Mouse (Mus musculus): ENCODE data around the gene Uxs1.

Uxs1 gene

DNA sequence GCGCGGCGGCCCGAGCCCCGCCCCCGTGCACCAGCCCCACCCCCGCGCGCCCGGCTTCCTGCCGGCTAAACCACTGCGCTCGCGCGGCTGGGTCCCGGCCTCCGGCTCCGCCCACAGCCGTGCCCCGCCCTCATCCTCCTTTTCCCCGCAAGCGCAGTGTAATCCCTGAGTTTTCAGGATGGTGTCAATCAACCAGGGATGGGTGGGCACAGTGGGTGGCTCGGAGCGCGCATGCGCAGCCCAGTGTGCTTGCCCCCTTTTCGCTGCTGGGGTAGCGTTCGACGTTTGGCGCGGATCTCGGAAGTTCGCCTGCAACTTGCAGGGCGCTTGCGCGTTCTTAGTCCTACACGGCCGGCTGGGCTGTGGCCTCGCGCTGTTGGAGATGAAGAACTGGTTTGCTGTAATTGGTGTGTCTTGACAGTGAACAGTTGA is at the start of gene Uxs1:
TSS of gene Uxs1 (minus strand) at position 38 of the 432 bp plus-strand sequence.
- peak; percentile 93 for DNase-seq (ENCODE audit: low read depth, low spot score)

DNA sequence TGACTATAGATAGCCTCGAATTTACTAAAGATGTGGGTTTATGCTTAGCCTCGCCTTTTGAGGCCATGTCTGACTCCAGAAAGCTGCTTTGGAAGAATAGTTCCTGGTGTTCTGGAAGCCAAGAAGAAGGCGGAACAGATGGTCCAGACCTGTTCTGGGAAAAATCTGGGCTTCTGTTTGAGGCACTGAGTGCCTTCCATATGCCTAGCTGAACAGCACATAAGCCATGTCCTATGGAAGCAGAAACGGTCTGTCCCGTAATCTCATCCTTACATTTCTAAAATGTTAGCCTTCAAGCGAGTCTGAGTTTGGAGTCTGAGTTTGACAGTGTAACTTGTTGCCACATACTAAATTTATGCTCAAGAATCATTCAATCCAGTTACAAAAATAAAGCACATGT is 49.6 kb upstream of the Uxs1 start:
- DNase-seq (ENCODE audit: low read depth, low spot score), result no peak

GRCm38 (mm10) chr1:43871116-43871515 is 43.5 kb upstream of the Uxs1 start:
- no peak for DNase-seq (ENCODE audit: low read depth, low spot score)

GRCm38 (mm10) chr1:43868510-43868909 is 40.9 kb upstream of the Uxs1 start:
- no peak for DNase-seq (ENCODE audit: low read depth, low spot score)

GRCm38 (mm10) chr1:43864758-43865157 is 37.2 kb upstream of the Uxs1 start:
- DNase-seq (ENCODE audit: low read depth, low spot score), result no peak

- no peak for DNase-seq (ENCODE audit: low read depth, low spot score)
Observed at GRCm38 (mm10) chr1:43862614-43863013, 35.0 kb upstream of the Uxs1 start.

GRCm38 (mm10) chr1:43858988-43859387 is 31.4 kb upstream of the Uxs1 start:
- no peak for DNase-seq (ENCODE audit: low read depth, low spot score)

DNA sequence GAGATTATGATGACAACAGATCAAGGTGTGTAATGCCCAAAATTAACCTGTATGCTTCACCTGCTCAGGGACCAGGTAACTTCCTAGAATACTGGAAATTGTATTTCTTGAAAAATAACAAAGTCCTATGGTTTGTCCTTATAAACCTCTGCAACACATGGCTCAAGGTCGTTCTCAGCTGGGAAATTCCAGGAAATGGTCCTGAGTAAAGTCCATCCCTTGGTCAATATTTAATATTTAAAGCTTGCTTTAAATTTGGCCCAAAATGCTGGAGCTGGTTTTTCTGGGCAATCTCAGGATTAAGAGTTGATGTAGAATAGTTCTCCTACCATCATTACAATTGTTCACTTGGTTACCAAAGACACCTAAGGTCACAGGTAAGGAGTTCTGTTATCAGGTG is 30.1 kb upstream of the Uxs1 start:
- DNase-seq (ENCODE audit: low read depth, low spot score), result no peak

DNA sequence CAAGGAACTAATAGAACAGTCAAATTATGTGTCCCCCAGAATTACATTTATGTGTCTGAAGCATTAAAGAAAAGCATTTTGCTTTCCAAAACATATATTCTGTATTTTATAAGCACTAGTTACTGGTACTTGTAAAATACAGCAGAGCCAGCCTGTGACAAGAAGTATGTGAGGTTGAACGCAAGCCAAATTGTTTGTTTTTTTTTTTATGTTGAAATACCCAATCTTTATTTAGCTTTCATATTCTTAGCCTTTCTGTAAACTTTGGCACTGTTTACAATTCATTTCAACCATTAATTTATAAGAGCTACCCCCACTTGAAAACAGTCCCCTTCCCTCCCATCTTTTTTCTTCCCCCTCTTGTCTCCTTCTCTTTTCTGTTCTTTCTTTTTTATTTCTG is 28.0 kb upstream of the Uxs1 start:
- no peak for DNase-seq (ENCODE audit: low read depth, low spot score)

DNA sequence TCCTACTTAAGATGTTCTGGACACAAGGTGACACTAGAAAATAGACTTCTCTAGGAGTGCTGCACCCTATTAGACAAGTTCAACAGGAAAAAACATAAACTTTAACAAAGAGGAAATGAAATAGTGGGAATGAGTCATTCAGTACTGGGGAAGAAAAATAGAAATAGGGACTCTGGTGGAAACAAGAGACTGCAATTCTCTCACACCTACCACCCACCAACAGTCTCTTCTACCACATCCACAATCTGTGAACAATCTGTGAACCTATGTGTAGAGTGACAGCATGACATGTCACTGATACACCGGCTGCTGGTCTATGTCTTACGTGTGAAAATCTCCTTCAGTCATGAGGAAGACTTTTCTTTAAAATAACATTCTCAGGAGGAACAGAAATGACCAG is 15.8 kb upstream of the Uxs1 start:
- no peak for DNase-seq (ENCODE audit: low read depth, low spot score)

DNA sequence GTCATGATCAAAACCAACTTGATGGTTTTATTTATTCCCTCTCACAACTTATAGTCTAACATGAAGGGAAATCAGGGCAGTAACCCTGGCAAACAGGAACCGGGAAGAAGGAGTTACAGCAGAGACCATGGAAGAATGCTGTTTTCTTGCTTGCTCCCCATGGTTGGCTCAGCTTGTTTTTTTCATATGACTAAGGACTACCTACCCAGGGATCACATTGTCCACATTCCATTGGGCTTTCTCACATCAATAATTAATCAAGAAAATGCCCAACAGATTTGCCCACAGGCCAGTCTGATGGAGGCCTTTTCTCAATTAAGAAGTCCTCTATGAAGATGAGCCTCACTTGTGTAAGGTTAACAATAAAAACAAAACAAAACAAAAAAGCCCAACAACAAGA is 9.6 kb upstream of the Uxs1 start:
- DNase-seq (ENCODE audit: low read depth, low spot score), result no peak

DNA sequence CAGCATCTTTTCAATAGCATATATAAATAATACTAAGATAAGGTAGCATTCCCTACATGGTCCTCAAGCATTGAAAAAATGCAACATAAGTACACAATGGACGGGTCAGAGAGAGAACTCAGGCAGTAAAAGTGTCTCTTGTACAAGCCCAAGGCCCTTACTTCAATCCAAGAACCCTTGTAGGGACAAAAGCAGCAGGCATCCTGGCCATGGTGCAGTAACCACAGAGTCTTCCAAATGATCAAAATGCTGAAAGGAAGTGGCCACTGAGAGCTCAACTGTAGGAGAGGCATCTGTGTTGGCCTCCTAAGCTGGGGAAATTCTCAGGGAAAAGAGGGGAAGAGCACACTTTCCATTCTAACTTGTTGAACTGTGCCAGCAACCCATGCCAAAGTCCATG is 2.5 kb upstream of the Uxs1 start:
- no peak for DNase-seq (ENCODE audit: low read depth, low spot score)

- peak; percentile 3 for DNase-seq (ENCODE audit: low read depth, low spot score)
Observed at GRCm38 (mm10) chr1:43827002-43827762, 418 bp downstream of the Uxs1 start.

DNA sequence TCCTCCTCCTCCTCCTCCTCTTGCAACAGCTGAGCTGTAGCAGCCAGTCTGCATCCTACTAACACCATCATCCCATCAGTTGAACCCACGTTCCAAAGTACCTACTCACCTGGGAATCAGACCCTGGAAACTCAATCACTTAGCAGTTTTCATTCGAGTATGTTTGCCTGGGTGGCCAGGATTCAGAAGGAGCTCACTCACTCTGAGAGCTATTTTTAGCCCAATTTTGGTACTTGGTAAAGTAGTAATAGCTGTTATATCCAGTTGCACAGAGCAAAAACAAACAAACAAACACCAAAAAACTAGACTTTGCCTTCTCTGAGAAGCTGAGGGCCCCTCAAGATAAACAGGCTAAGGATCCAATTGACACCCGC is 985 bp downstream of the Uxs1 start:
- no peak for DNase-seq (ENCODE audit: low read depth, low spot score)

GRCm38 (mm10) chr1:43823406-43823805 is 4.2 kb downstream of the Uxs1 start:
- DNase-seq (ENCODE audit: low read depth, low spot score), result no peak

GRCm38 (mm10) chr1:43822586-43822985 is 5.0 kb downstream of the Uxs1 start:
- no peak for DNase-seq (ENCODE audit: low read depth, low spot score)

DNA sequence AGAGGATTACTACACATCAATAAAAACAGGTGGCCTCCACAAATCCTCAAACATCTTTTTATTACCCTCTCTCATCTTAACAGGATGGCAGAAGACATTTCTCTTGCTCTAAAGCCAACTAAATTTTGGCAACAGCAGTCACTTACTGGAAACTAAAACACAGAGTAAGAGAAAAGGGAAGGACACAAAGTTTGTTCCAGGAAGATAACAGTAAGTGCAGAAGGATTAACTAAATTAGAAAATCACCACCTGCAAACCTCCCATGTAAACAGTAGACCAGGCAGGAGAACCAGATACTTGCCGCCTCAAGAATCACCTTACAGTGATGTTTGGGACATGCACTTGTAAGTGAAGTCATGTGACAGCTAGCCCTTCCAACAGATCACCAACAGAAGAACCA is 5.8 kb downstream of the Uxs1 start:
- DNase-seq (ENCODE audit: low read depth, low spot score), result no peak

GRCm38 (mm10) chr1:43820571-43820970 is 7.0 kb downstream of the Uxs1 start:
- DNase-seq (ENCODE audit: low read depth, low spot score), result no peak

DNA sequence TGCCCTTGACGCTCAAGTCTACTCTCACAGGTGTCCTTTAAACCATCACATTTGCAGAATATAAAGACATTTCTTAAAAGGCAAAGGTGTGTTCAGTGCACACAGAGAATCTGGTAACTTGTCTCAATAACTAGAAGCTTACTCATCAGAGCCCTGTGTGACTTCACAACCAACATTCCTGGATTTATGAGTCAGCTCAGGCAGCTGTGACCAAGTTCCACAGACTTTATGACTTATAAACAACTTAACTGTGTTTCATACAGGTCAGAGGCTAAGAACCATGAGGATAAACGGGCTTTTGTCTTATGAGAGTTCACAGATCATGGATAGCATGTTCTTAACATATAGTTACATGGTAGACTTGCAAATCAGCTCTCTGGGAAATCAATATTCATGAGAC is 8.5 kb downstream of the Uxs1 start:
- DNase-seq (ENCODE audit: low read depth, low spot score), result no peak

GRCm38 (mm10) chr1:43818356-43818755 is 9.2 kb downstream of the Uxs1 start:
- DNase-seq (ENCODE audit: low read depth, low spot score), result no peak

GRCm38 (mm10) chr1:43811764-43812163 is 15.8 kb downstream of the Uxs1 start:
- DNase-seq (ENCODE audit: low read depth, low spot score), result no peak

DNA sequence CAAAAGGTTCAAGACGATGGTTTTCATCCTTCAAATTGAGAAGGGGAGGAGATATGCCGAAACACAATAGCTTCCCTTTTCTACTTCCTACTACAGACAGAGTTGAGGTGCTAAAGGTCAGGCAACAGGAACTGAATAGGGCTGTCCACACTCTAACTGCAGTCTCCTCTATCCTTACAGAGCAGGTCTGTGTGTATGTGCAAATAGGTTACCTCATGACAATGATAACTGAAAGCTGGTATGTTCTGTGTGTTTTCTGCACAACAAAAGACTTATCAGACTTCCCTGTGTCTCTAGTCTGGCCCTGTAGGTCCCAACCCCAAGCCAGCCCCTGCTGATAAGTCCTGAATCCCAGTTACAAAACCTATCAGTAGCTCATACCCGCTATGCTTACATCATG is 16.5 kb downstream of the Uxs1 start:
- DNase-seq (ENCODE audit: low read depth, low spot score), result no peak

DNA sequence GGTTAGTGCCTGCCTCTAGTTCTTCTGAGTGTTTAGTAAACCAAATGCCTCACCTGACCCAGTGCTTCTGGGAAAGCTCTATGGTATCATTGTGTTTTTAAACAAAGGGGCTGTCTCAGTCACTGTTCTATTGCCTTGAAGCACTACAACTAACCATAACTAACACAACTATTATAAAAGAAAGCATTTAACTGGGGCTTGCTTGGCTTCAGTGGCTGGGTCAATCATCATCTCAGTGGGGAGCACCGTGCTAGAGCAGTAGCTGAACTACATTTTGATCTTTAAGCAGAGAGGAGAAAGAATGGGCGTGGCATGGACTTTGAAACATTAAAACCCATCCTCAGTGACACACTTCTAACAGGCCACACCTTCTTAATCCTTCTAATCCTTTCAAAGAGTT is 18.2 kb downstream of the Uxs1 start:
- DNase-seq (ENCODE audit: low read depth, low spot score), result no peak

GRCm38 (mm10) chr1:43803906-43804474 is 23.6 kb downstream of the Uxs1 start:
- DNase-seq (ENCODE audit: low read depth, low spot score), result no peak

All from retina, postnatal 7 days (tissue).